Mouse (Mus musculus): ENCODE measurements at regions not wholly inside any gene's neighbourhood (a gene's known extent, or its start where the extent isn't known, plus 50 kb on each side); places are given as distances from the start of the nearest gene placed in this dataset.

- Histone ChIP-seq H3K79me3 (ENCODE audit: low read depth) (no peaks in the 10 kb centered on the region), H3K79me2 (ENCODE audit: control insufficient read depth, insufficient read depth) (no peaks in the 10 kb centered on the region), H3K4me3 (ENCODE audit: insufficient read depth, poor library complexity, severe bottlenecking) (no peak overlapping the region), H3ac (ENCODE audit: control insufficient read depth, insufficient read length, low read depth) (no peak overlapping the region), H3K36me3 (ENCODE audit: control insufficient read depth, insufficient read depth) (no peaks in the 10 kb centered on the region), H3K27me3 (ENCODE audit: control insufficient read depth, insufficient read depth, insufficient read length) (no peaks in the 10 kb centered on the region)
- TF ChIP-seq MAX (IDR thresholded peaks at IDR 0.05) (no peak), MYOG (IDR thresholded peaks at IDR 0.05; ENCODE audit: control insufficient read depth, extremely low read depth, insufficient read length) (no peak), FOSL1 (IDR thresholded peaks at IDR 0.05; ENCODE audit: insufficient read depth, low read length, poor library complexity, severe bottlenecking) (no peak), CTCF (IDR thresholded peaks at IDR 0.05; ENCODE audit: control insufficient read depth, insufficient read depth, insufficient read length) (no peak), CEBPB (IDR thresholded peaks at IDR 0.05; ENCODE audit: low read depth) (no peak), USF1 (IDR thresholded peaks at IDR 0.05; ENCODE audit: low read depth) (no peak), MYOD1 (IDR thresholded peaks at IDR 0.05; ENCODE audit: control insufficient read depth, insufficient read length, low read depth) (no peak)
These were observed 63.6 kb downstream of the H2al2a start for GRCm38 (mm10) chr2:17932932-17933790.

DNA sequence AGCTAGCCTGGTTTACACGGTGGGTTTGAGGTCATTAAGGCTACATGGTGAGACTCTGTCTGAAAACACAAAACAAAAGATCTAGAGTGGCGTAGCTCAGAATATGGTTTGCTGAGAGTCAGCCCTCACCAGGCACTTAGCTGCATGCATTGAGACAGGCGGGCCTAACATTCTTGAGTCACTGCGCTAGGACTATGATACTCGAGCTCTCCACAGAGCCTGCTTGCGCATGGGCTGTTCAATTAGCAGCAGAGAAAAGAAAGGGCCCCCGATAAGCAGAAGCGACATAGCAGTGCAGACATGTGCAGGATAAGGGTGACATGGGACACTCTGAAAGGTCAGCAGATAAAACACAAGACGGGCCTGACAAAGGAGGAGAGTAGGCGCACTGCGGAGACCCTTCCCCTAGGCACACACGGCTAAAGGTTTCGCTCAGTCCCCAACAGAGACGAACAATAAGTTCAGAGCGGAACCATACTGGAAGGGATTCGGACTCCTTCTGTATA lies 64.3 kb downstream of the H2al2a start:
- Histone ChIP-seq H3ac (ENCODE audit: control insufficient read depth, insufficient read length, low read depth) (no peak overlapping the region), H3K4me3 (ENCODE audit: insufficient read depth, poor library complexity, severe bottlenecking) (no peak overlapping the region), H3K79me3 (ENCODE audit: low read depth) (no peaks in the 10 kb centered on the region), H3K36me3 (ENCODE audit: control insufficient read depth, insufficient read depth) (no peaks in the 10 kb centered on the region), H3K27me3 (ENCODE audit: control insufficient read depth, insufficient read depth, insufficient read length) (no peaks in the 10 kb centered on the region), H3K79me2 (ENCODE audit: control insufficient read depth, insufficient read depth) (no peaks in the 10 kb centered on the region)
- TF ChIP-seq CTCF (IDR thresholded peaks at IDR 0.05; ENCODE audit: control insufficient read depth, insufficient read depth, insufficient read length) (no peak), MYOG (IDR thresholded peaks at IDR 0.05; ENCODE audit: control insufficient read depth, extremely low read depth, insufficient read length) (no peak), MAX (IDR thresholded peaks at IDR 0.05) (no peak), USF1 (IDR thresholded peaks at IDR 0.05; ENCODE audit: low read depth) (no peak), FOSL1 (IDR thresholded peaks at IDR 0.05; ENCODE audit: insufficient read depth, low read length, poor library complexity, severe bottlenecking) (no peak), CEBPB (IDR thresholded peaks at IDR 0.05; ENCODE audit: low read depth) (no peak), MYOD1 (IDR thresholded peaks at IDR 0.05; ENCODE audit: control insufficient read depth, insufficient read length, low read depth) (no peak)

DNA sequence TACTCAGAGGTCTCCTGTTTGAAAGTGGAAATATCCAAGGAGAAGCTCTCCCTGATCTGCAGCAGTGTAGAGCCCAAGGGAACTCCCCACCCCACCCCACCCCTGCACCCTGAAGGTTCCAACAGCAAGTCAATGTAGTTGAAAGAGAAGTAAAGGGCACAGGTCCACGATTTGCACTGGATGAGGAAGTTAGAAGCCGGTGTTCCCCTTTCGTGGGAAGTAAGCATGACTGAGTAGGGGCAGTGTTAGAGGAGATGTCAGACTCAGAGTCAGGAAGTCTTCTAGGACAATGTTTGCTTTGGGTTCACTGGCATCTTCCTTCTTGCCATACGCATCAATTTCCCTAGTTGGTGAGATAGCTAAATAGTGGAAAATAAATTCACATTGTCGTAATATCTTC lies 64.9 kb downstream of the H2al2a start:
- Histone ChIP-seq H3K36me3 (ENCODE audit: control insufficient read depth, insufficient read depth) (no peaks in the 10 kb centered on the region), H3K79me2 (ENCODE audit: control insufficient read depth, insufficient read depth) (no peaks in the 10 kb centered on the region), H3ac (ENCODE audit: control insufficient read depth, insufficient read length, low read depth) (no peak overlapping the region), H3K27me3 (ENCODE audit: control insufficient read depth, insufficient read depth, insufficient read length) (no peaks in the 10 kb centered on the region), H3K4me3 (ENCODE audit: insufficient read depth, poor library complexity, severe bottlenecking) (no peak overlapping the region), H3K79me3 (ENCODE audit: low read depth) (no peaks in the 10 kb centered on the region)
- TF ChIP-seq USF1 (IDR thresholded peaks at IDR 0.05; ENCODE audit: low read depth), result no peak
- no peak for TF ChIP-seq MYOG (IDR thresholded peaks at IDR 0.05; ENCODE audit: control insufficient read depth, extremely low read depth, insufficient read length)
- TF ChIP-seq CEBPB (IDR thresholded peaks at IDR 0.05; ENCODE audit: low read depth), result no peak
- no peak for TF ChIP-seq MAX (IDR thresholded peaks at IDR 0.05)
- TF ChIP-seq FOSL1 (IDR thresholded peaks at IDR 0.05; ENCODE audit: insufficient read depth, low read length, poor library complexity, severe bottlenecking), result no peak
- no peak for TF ChIP-seq MYOD1 (IDR thresholded peaks at IDR 0.05; ENCODE audit: control insufficient read depth, insufficient read length, low read depth)
- TF ChIP-seq CTCF (IDR thresholded peaks at IDR 0.05; ENCODE audit: control insufficient read depth, insufficient read depth, insufficient read length), result no peak

- Histone ChIP-seq H3K79me3 (ENCODE audit: low read depth) (no peaks in the 10 kb centered on the region), H3K27me3 (ENCODE audit: control insufficient read depth, insufficient read depth, insufficient read length) (peaks cover 4% of the 10 kb centered on the region), H3ac (ENCODE audit: control insufficient read depth, insufficient read length, low read depth) (no peak overlapping the region), H3K4me3 (ENCODE audit: insufficient read depth, poor library complexity, severe bottlenecking) (no peak overlapping the region), H3K79me2 (ENCODE audit: control insufficient read depth, insufficient read depth) (no peaks in the 10 kb centered on the region), H3K36me3 (ENCODE audit: control insufficient read depth, insufficient read depth) (no peaks in the 10 kb centered on the region)
- no peak for TF ChIP-seq MAX (IDR thresholded peaks at IDR 0.05)
- TF ChIP-seq USF1 (IDR thresholded peaks at IDR 0.05; ENCODE audit: low read depth), result no peak
- TF ChIP-seq MYOG (IDR thresholded peaks at IDR 0.05; ENCODE audit: control insufficient read depth, extremely low read depth, insufficient read length), result no peak
- no peak for TF ChIP-seq MYOD1 (IDR thresholded peaks at IDR 0.05; ENCODE audit: control insufficient read depth, insufficient read length, low read depth)
- TF ChIP-seq CEBPB (IDR thresholded peaks at IDR 0.05; ENCODE audit: low read depth), result no peak
- TF ChIP-seq CTCF (IDR thresholded peaks at IDR 0.05; ENCODE audit: control insufficient read depth, insufficient read depth, insufficient read length), result no peak
- no peak for TF ChIP-seq FOSL1 (IDR thresholded peaks at IDR 0.05; ENCODE audit: insufficient read depth, low read length, poor library complexity, severe bottlenecking)
These were observed 77.7 kb downstream of the H2al2a start for GRCm38 (mm10) chr2:17918861-17919648.

GRCm38 (mm10) chr2:17917238-17917946 lies 79.4 kb downstream of the H2al2a start:
- Histone ChIP-seq H3ac (ENCODE audit: control insufficient read depth, insufficient read length, low read depth) (no peak overlapping the region), H3K27me3 (ENCODE audit: control insufficient read depth, insufficient read depth, insufficient read length) (peaks cover 4% of the 10 kb centered on the region)
- TF ChIP-seq CTCF (IDR thresholded peaks at IDR 0.05; ENCODE audit: control insufficient read depth, insufficient read depth, insufficient read length), result no peak
- no peak for TF ChIP-seq MYOG (IDR thresholded peaks at IDR 0.05; ENCODE audit: control insufficient read depth, extremely low read depth, insufficient read length)
- no peak for TF ChIP-seq FOSL1 (IDR thresholded peaks at IDR 0.05; ENCODE audit: insufficient read depth, low read length, poor library complexity, severe bottlenecking)
- no peak for TF ChIP-seq USF1 (IDR thresholded peaks at IDR 0.05; ENCODE audit: low read depth)
- no peak for TF ChIP-seq CEBPB (IDR thresholded peaks at IDR 0.05; ENCODE audit: low read depth)
- TF ChIP-seq MAX (IDR thresholded peaks at IDR 0.05), result no peak

More at GRCm38 (mm10) chr2:17917238-17917946, 79.4 kb downstream of the H2al2a start:
- Histone ChIP-seq H3K79me3 (ENCODE audit: low read depth) (no peaks in the 10 kb centered on the region), H3K4me3 (ENCODE audit: insufficient read depth, poor library complexity, severe bottlenecking) (no peak overlapping the region), H3K36me3 (ENCODE audit: control insufficient read depth, insufficient read depth) (no peaks in the 10 kb centered on the region), H3K79me2 (ENCODE audit: control insufficient read depth, insufficient read depth) (no peaks in the 10 kb centered on the region)

All from C2C12 (cell line).